Mouse (Mus musculus) ES-E14 (cell line): ENCODE results near the gene Col2a1. TPM values are rescaled to one million over a fixed set of nuclear protein-coding genes. Genes with fewer than 3 reads are reported as not detected.

Experiments used
- DNase-seq: peaks from one replicate; pipeline ENCODE4 v3.0.0-alpha.2; 2013; ENCODE audit warnings: low read depth, low spot score
- H3K27ac ChIP-seq: 2 replicates; pipeline ENCODE4 v1.5.1; 2012; ENCODE audit warnings: low read depth, mild to moderate bottlenecking, low read length, moderate library complexity, mixed read lengths; ENCODE audit not compliant: poor library complexity, insufficient read depth, severe bottlenecking
- H3K36me3 ChIP-seq: 2 replicates; pipeline ENCODE4 v1.6.1; 2012; ENCODE audit warnings: mild to moderate bottlenecking, low read length, moderate library complexity, mixed read lengths; ENCODE audit not compliant: control insufficient read depth, poor library complexity, insufficient read depth, severe bottlenecking
- H3K4me1 ChIP-seq, 2 experiments: fragments of 150-350 bp in 1 of 2; sonication (generic) in 1 of 2; 2 replicates each; pipeline ENCODE4 v1.6.1; 2012; ENCODE audit warnings: low read length in 2 of 2, mild to moderate bottlenecking in 1 of 2, mixed read lengths in 1 of 2; ENCODE audit not compliant: control insufficient read depth in 2 of 2, insufficient read depth in 2 of 2, poor library complexity in 1 of 2
- H3K4me3 ChIP-seq, 2 experiments: fragments of 150-350 bp in 1 of 2; sonication (generic) in 1 of 2; 2 replicates each; pipeline ENCODE4 v1.5.1; 2012; ENCODE audit warnings: low read length in 2 of 2, low read depth in 1 of 2, mild to moderate bottlenecking in 1 of 2, mixed read lengths in 1 of 2; ENCODE audit not compliant: insufficient read depth in 1 of 2, poor library complexity in 1 of 2, severe bottlenecking in 1 of 2
- H3K9ac ChIP-seq: 2 replicates; pipeline ENCODE4 v1.6.1; 2012; ENCODE audit warnings: low read depth, mild to moderate bottlenecking, low read length, mixed read lengths; ENCODE audit not compliant: poor library complexity, insufficient read depth, severe bottlenecking
- H3K9me3 ChIP-seq: fragments of 150-350 bp; sonication (generic); 2 replicates; pipeline ENCODE4 v1.6.1; 2012; ENCODE audit warnings: low read depth, mild to moderate bottlenecking, low read length; ENCODE audit not compliant: control insufficient read depth, insufficient read depth
- CHD2 ChIP-seq: IDR thresholded peaks from 2 replicates; pipeline ENCODE4 v1.6.1; 2014; ENCODE audit warnings: mild to moderate bottlenecking, low read depth, low read length, inconsistent platforms
- HCFC1 ChIP-seq: IDR thresholded peaks from 2 replicates; pipeline ENCODE4 v1.6.1; 2012; ENCODE audit warnings: low read length, inconsistent platforms, borderline replicate concordance; ENCODE audit not compliant: insufficient read depth
- MAFK ChIP-seq: IDR thresholded peaks from 2 replicates; pipeline ENCODE4 v1.6.1; 2014; ENCODE audit warnings: mild to moderate bottlenecking, low read depth, low read length, inconsistent platforms; ENCODE audit not compliant: insufficient read depth
- ZC3H11A ChIP-seq: IDR thresholded peaks from 2 replicates; pipeline ENCODE4 v1.6.1; 2012; ENCODE audit warnings: low read depth, mild to moderate bottlenecking, inconsistent platforms, low read length, borderline replicate concordance
- ZNF384 ChIP-seq: IDR thresholded peaks from 2 replicates; pipeline ENCODE4 v1.6.1; 2012; ENCODE audit warnings: low read depth, low read length, inconsistent platforms
- in situ Hi-C, 2 experiments: fragments of 600-800 bp; cut with MboI; formaldehyde crosslinking; loops; one replicate each; pipeline ENCODE4 v1.15.1; 2025; ENCODE audit warnings: low sequenced_read_pairs in 2 of 2, inconsistent platforms in 1 of 2; ENCODE audit not compliant: unreplicated experiment in 2 of 2
- total RNA-seq: library from RNA; depleted of rRNA; stranded (reverse); fragments of 300-350 nt; gene quantifications from 2 replicates; pipeline ENCODE4 v1.2.3, GENCODE M21; 2012

Gene Col2a1
- total RNA-seq, 1 experiment, result 10.9 TPM

GRCm38 (mm10) chr15:98012810-98013209, 8.3 kb upstream of the Col2a1 start:
- Histone ChIP-seq H3K9me3 (no peaks in the 10 kb centered on the region), H3K27ac (no peak overlapping the region), H3K4me3 (no peak overlapping the region), H3K4me1 (peaks cover 3 to 11% of the 10 kb centered on the region in 2 experiments; a peak in 3 of 4 replicates), H3K9ac (no peak overlapping the region; the same call in 1 of the 2 replicates), H3K36me3 (no peaks in the 10 kb centered on the region)
- in situ Hi-C loops, result no loop called here
- no peak for DNase-seq
- TF ChIP-seq ZC3H11A (no peak), ZNF384 (no peak), CHD2 (no peak), MAFK (no peak), HCFC1 (no peak)

- no peak for TF ChIP-seq HCFC1
- no peak for TF ChIP-seq MAFK
- TF ChIP-seq CHD2, result no peak
- TF ChIP-seq ZNF384, result no peak
- TF ChIP-seq ZC3H11A, result no peak
- no peaks in the 10 kb centered on the region for H3K9me3 ChIP-seq
- no peak overlapping the region for H3K9ac ChIP-seq
- peaks cover 0 to 7% of the 10 kb centered on the region in 2 experiments; a peak in 2 of 4 replicates for H3K4me1 ChIP-seq
- no peak overlapping the region for H3K27ac ChIP-seq
- no peak for DNase-seq
- no peaks in the 10 kb centered on the region for H3K36me3 ChIP-seq
- peak overlapping the region; percentile 55; a peak in 3 of 4 replicates for H3K4me3 ChIP-seq
- in situ Hi-C loops, result no loop called here
These were observed 686 bp upstream of the Col2a1 start for GRCm38 (mm10) chr15:98005181-98005580.

- peaks cover 0 to 7% of the 10 kb centered on the region in 2 experiments; a peak in 2 of 4 replicates for H3K4me1 ChIP-seq
- no peaks in the 10 kb centered on the region for H3K36me3 ChIP-seq
- H3K27ac ChIP-seq, result no peak overlapping the region
- in situ Hi-C loops, result no loop called here
- H3K4me3 ChIP-seq, result peak overlapping the region; percentile 55
- no peak overlapping the region for H3K9ac ChIP-seq
- no peaks in the 10 kb centered on the region for H3K9me3 ChIP-seq
- no peak for TF ChIP-seq ZC3H11A
- TF ChIP-seq MAFK, result no peak
- TF ChIP-seq ZNF384, result no peak
- TF ChIP-seq CHD2, result no peak
- TF ChIP-seq HCFC1, result no peak
- no peak for DNase-seq
These were observed 255 bp upstream of the Col2a1 start for GRCm38 (mm10) chr15:98004740-98005159.

- H3K4me1 ChIP-seq, result peaks cover 0 to 12% of the 10 kb centered on the region in 2 experiments; a peak in 3 of 4 replicates
- H3K9me3 ChIP-seq, result no peaks in the 10 kb centered on the region
- peak overlapping the region; percentile 8 to 20; a peak in 2 of 4 replicates for H3K4me3 ChIP-seq
- H3K9ac ChIP-seq, result no peak overlapping the region
- DNase-seq, result no peak
- TF ChIP-seq HCFC1, result no peak
- no peak for TF ChIP-seq CHD2
- no peak for TF ChIP-seq ZNF384
- no peak for TF ChIP-seq MAFK
- TF ChIP-seq ZC3H11A, result no peak
- in situ Hi-C loops, result no loop called here
- no peak overlapping the region for H3K27ac ChIP-seq
- H3K36me3 ChIP-seq, result no peaks in the 10 kb centered on the region
These were observed 1.3 kb downstream of the Col2a1 start for GRCm38 (mm10) chr15:98002991-98003821.
